Mouse (Mus musculus) testis, adult 2 months (tissue): ENCODE measurements at regions not wholly inside any gene's neighbourhood (a gene's known extent, or its start where the extent isn't known, plus 50 kb on each side); places are given as distances from the start of the nearest gene placed in this dataset.

Experiments used
- CTCF ChIP-seq: fragments of 200-500 bp; IDR thresholded peaks from 2 replicates; pipeline ENCODE4 v1.5.1; 2012; ENCODE audit warnings: low read depth, mild to moderate bottlenecking, inconsistent platforms, low read length, moderate library complexity; ENCODE audit not compliant: control insufficient read depth, insufficient read depth, insufficient replicate concordance
- POLR2A ChIP-seq: fragments of 200-500 bp; IDR thresholded peaks from 2 replicates; pipeline ENCODE4 v1.6.1; 2012; ENCODE audit warnings: low read depth, mild to moderate bottlenecking, inconsistent platforms, low read length, moderate library complexity; ENCODE audit not compliant: control insufficient read depth

DNA sequence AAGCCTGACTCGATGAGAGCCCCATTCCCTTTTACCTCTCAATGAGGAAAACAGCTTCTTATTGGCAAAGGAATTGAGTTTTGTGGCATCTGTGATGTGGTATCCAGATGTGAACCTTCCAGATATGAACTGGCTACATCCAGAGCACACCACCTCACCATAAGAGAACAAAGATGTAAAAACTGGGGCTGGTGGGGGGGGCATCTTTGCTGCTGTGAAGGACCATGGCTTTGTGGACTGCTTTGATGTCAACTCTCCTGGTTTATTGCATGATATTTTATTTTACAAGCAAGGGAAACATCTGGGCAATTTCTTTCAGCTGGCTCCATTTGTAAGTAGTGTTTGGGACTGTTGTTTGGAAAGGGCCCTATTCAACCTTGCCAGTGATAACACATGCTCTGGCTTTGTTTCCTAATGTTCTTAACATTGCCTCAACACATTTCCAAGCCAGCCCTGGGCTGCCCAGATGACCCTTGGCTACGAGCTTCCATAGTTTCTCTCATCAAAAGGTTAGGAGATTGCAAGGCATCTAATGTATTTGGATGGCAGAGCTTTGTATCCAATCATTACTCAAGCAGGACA is 116.2 kb upstream of the Prkg2 start:
- TF ChIP-seq POLR2A (no peak), CTCF (no peak)
